Mouse (Mus musculus) stomach, postnatal 0 days (tissue): ENCODE data around the gene Stk19. TPM values are rescaled to one million over a fixed set of nuclear protein-coding genes. Genes with fewer than 3 reads are reported as not detected.

ENCODE experiments used
- ATAC-seq: fragments of 200-750 bp; cut with Nextera tagmentation; 2 replicates; pipeline ENCODE4 v1.8.0; 2017; ENCODE audit not compliant: low FRiP score, low TSS enrichment
- DNase-seq: peaks from one replicate; pipeline ENCODE4 v3.0.0-alpha.2; 2016; ENCODE audit warnings: low spot score
- H3K27ac ChIP-seq: fragments of 300-500 bp; sonication (generic); replicated peaks from 2 replicates; pipeline ENCODE4 v1.5.1; 2014; ENCODE audit warnings: mild to moderate bottlenecking, control low read depth
- H3K27me3 ChIP-seq: fragments of 300-500 bp; sonication (generic); 2 replicates; pipeline ENCODE4 v1.6.1; 2014; ENCODE audit warnings: low read length; ENCODE audit not compliant: control insufficient read depth, insufficient read depth
- H3K36me3 ChIP-seq: fragments of 300-500 bp; sonication (generic); 2 replicates; pipeline ENCODE4 v1.6.1; 2014; ENCODE audit warnings: low read length, mixed read lengths; ENCODE audit not compliant: control insufficient read depth, insufficient read depth
- H3K4me1 ChIP-seq: fragments of 300-500 bp; sonication (generic); replicated peaks from 2 replicates; pipeline ENCODE4 v1.6.1; 2014; ENCODE audit warnings: antibody characterized with exemption; ENCODE audit not compliant: control insufficient read depth, insufficient read depth
- H3K4me2 ChIP-seq: fragments of 300-500 bp; sonication (generic); replicated peaks from 2 replicates; pipeline ENCODE4 v1.6.1; 2014; ENCODE audit warnings: low read depth, mild to moderate bottlenecking, control low read depth, moderate library complexity
- H3K4me3 ChIP-seq: fragments of 300-500 bp; sonication (generic); 2 replicates; pipeline ENCODE4 v1.5.1; 2014; ENCODE audit warnings: low read depth, low read length, control low read depth
- H3K9ac ChIP-seq: fragments of 300-500 bp; sonication (generic); 2 replicates; pipeline ENCODE4 v1.6.1; 2014; ENCODE audit warnings: mild to moderate bottlenecking, low read length, control low read depth, mixed read lengths
- H3K9me3 ChIP-seq: fragments of 300-500 bp; sonication (generic); 2 replicates; pipeline ENCODE4 v1.6.1; 2016; ENCODE audit warnings: low read length; ENCODE audit not compliant: control insufficient read depth
- CTCF ChIP-seq: IDR thresholded peaks from 2 replicates; pipeline ENCODE4 v1.5.1; 2016; ENCODE audit warnings: antibody characterized with exemption, low read depth, mild to moderate bottlenecking, moderate library complexity
- EP300 ChIP-seq: optimal IDR thresholded peaks from 2 replicates; pipeline ENCODE3; 2016; ENCODE audit warnings: antibody characterized with exemption
- WGBS: fragments of 180-500 bp; shearing (Covaris S2); extraction: QIAGEN DNeasy Blood & Tissue Kit; methylation state at CpG from one replicate; pipeline ENCODE4 v1.1.7; 2014; 5-methylcytosine and 5-hydroxymethylcytosine counted together
- microRNA-seq: library from miRNA; unstranded; fragments of <30 nt; microRNA quantifications from one replicate; pipeline ENCODE4, GENCODE M21; 2016
- polyA plus RNA-seq: library from polyadenylated mRNA; unstranded; fragments of >200 nt; fragmentation: Nextera tagmentation; extraction: Ambion mirVana; gene quantifications from 2 replicates; pipeline ENCODE4 v1.2.1, GENCODE M21; 2015

Gene Stk19
- polyA plus RNA-seq, 1 experiment from 2014 or later, result 23.1 TPM

DNA sequence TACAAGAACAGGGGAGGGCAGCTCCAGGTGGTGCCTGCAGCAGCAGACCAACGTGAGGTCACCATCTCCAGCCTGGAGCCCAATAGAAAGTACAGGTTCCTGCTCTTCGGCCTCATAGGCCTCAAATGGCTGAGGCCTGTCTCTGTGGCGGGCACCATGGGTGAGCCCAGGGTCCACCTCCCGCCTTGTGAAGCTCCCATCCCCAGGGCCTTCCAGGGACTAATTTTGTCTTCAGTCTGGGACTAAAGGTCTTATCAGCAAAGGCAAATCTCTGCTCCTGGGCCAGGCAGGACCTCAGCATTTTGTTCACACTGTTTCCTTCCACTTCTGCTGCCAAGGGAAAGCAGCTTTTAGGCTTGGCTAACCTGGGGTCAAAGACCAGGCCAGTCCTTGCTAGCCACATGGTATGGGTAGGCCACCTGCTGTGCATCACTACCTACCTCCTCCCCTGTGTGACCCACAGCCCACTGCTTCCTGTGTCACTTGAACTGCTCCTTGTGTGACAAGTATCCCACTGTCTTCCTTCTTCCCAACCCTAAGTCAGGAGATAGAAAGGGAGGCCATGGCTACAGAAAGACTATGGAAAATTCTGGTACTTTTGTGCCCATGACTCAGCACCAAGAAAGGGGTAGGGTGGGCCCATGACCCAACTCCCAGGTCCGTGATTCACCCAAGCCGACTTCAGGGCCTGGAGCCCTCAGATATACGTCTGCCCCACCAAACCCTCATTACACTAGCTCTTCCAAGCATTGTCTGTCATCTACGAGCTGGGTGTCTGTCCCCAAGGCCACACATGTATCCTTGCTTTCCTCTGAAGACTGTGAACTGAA is 40.2 kb downstream of the Stk19 start:
- Histone ChIP-seq H3K9me3 (no peaks in the 10 kb centered on the region), H3K4me3 (no peak overlapping the region), H3K9ac (no peak overlapping the region), H3K36me3 (no peaks in the 10 kb centered on the region), H3K4me1 (no peaks in the 10 kb centered on the region), H3K27ac (no peak overlapping the region), H3K4me2 (no peak overlapping the region), H3K27me3 (no peaks in the 10 kb centered on the region)
- DNase-seq (peak; percentile 2), ATAC-seq (no peak)
- no peak for TF ChIP-seq EP300
- no peak for TF ChIP-seq CTCF
- 82% methylated on average over 8 of the region's 8 CpGs for WGBS

DNA sequence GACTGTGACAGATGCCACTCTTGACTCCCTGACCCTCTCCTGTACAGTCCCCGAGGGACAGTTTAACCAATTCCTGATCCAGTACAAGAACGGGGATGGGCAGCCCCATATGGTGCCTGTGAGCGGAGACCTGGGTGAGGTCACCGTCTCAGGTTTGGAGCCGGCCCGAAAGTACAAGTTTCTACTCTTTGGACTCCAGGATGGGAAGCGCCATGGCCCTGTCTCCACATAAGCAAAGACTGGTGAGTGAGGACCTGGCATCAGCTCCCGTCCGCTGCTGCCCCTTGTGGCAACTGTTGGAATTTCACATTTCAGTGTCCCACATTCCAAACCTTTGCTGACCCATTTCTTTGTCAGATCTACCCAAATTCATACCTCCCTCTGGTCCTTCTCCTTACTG is 41.1 kb downstream of the Stk19 start:
- no peak for ATAC-seq
- H3K4me2 ChIP-seq, result no peak overlapping the region
- WGBS, result 62% methylated on average over 9 of the region's 9 CpGs

DNA sequence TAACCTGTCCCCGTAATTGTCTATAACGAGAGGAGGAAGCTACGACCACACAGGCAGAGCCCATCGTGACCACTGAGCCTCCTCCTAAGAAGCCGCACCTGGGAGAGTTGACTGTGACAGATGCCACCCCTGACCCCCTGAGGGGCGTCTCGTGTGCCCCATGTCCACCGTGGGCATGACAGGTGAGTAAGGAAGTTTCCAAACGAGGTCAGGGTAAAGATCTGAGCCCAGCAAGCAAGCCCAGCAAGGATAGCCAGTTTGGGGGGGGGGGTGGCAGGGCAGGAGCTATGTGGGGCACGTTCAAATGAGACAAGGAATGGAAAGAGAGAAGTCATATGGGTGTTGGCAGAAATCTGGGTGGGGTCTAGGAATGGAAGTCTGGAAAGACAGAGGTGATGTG is 41.7 kb downstream of the Stk19 start:
- TF ChIP-seq EP300, result no peak
- no peak for TF ChIP-seq CTCF
- 83% methylated on average over 10 of the region's 10 CpGs for WGBS
- ATAC-seq (no peak), DNase-seq (no peak)
- H3K9ac ChIP-seq, result no peak overlapping the region
- no peak overlapping the region for H3K4me3 ChIP-seq
- no peak overlapping the region for H3K4me2 ChIP-seq
- H3K36me3 ChIP-seq, result no peaks in the 10 kb centered on the region
- H3K27ac ChIP-seq, result no peak overlapping the region
- no peaks in the 10 kb centered on the region for H3K27me3 ChIP-seq
- no peaks in the 10 kb centered on the region for H3K9me3 ChIP-seq
- H3K4me1 ChIP-seq, result no peaks in the 10 kb centered on the region

More for the DNA sequence above, 41.1 kb downstream of the Stk19 start:
- peak; percentile 29 for DNase-seq
- Histone ChIP-seq H3K9me3 (no peaks in the 10 kb centered on the region), H3K36me3 (no peaks in the 10 kb centered on the region), H3K4me3 (no peak overlapping the region), H3K27ac (no peak overlapping the region), H3K9ac (no peak overlapping the region), H3K4me1 (no peaks in the 10 kb centered on the region), H3K27me3 (no peaks in the 10 kb centered on the region)
- TF ChIP-seq CTCF (peak; percentile 64), EP300 (no peak)

DNA sequence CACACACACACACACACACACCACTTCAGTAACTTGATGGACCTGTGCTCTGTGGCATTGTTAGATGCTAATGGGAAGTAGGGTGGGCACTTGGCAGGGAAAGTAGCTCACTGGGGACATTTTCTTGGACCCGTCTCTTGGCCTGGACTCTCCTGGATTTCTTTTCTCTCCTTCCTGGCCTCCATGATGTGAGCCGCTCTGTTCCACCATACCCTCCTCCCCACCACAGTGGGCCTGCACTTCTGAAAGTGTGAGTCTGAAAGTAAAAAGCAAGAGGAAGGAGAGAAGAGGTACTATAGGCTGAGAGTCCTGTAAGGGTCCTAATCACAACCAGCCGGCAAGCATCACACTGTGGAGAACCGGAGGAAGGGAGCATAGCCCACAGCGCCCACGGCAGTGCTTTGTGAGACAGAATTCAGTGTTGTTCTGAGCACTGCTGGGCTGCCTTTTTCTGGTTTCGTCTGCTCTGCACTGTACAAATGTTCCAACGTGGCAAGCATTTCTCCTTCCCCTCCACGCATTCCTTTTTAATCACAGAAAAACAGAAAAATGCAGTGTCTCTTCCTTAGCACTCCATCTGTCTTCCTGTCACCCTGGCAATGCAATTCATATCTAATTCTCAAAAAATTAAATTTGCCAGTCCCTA is 58.9 kb downstream of the Stk19 start:
- ATAC-seq, result no peak
- 68% methylated on average over 9 of the region's 9 CpGs for WGBS

More for the DNA sequence above, 58.9 kb downstream of the Stk19 start:
- no peaks in the 10 kb centered on the region for H3K4me1 ChIP-seq
- H3K36me3 ChIP-seq, result no peaks in the 10 kb centered on the region
- TF ChIP-seq CTCF (no peak), EP300 (no peak)
- no peak overlapping the region for H3K9ac ChIP-seq
- H3K9me3 ChIP-seq, result no peaks in the 10 kb centered on the region
- H3K4me3 ChIP-seq, result no peak overlapping the region
- no peak overlapping the region for H3K4me2 ChIP-seq
- no peaks in the 10 kb centered on the region for H3K27me3 ChIP-seq
- no peak overlapping the region for H3K27ac ChIP-seq
- DNase-seq, result no peak

Small RNA genes within 50 kb of the gene (microRNA-seq; reads per million reads assigned to microRNA genes)
- gene Mir6970, result not detected
- gene Mir6971, result 5.5 reads per million, percentile 9 among the genes with 10 or more reads in this experiment
- gene Mir6972, result not detected

Other genes with a start within 250 kb of the Stk19 start
- 7.8 and 8.2 TPM in 2 replicates for gene Gpsm3, start 247.1 kb downstream of the Stk19 start, polyA plus RNA-seq
- gene Pbx2, start 245.7 kb downstream of the Stk19 start, polyA plus RNA-seq, result 4.3 and 4.6 TPM in 2 replicates
- 1.5 and 1.8 TPM in 2 replicates for gene Ager, start 239.1 kb downstream of the Stk19 start, polyA plus RNA-seq
- 82.9 and 83.6 TPM in 2 replicates for gene Rnf5, start 233.3 kb downstream of the Stk19 start, polyA plus RNA-seq
- 27.6 and 31.3 TPM in 2 replicates for gene Agpat1, start 232.7 kb downstream of the Stk19 start, polyA plus RNA-seq
- 4.4 and 4.9 TPM in 2 replicates for gene Egfl8, start 221.0 kb downstream of the Stk19 start, polyA plus RNA-seq
- 16.5 and 18.7 TPM in 2 replicates for gene Ppt2, start 208.4 kb downstream of the Stk19 start, polyA plus RNA-seq
- 0.44 and 0.67 TPM in 2 replicates for gene Prrt1, start 207.4 kb downstream of the Stk19 start, polyA plus RNA-seq
- gene Fkbpl, start 192.2 kb downstream of the Stk19 start, polyA plus RNA-seq, result 12.4 and 12.8 TPM in 2 replicates
- gene Atf6b, start 189.8 kb downstream of the Stk19 start, polyA plus RNA-seq, result 35.4 and 39.3 TPM in 2 replicates
- 1.9 and 2.4 TPM in 2 replicates for gene Tnxb, start 166.4 kb downstream of the Stk19 start, polyA plus RNA-seq
- 0.73 and 1.3 TPM in 2 replicates for gene C4b, start 93.1 kb downstream of the Stk19 start, polyA plus RNA-seq
- 0.06 TPM in 1 of 2 replicates, not detected in the other for gene Cyp21a1, start 32.4 kb downstream of the Stk19 start, polyA plus RNA-seq
- gene Dxo, start 74 bp upstream of the Stk19 start, polyA plus RNA-seq, result 29.6 and 32.2 TPM in 2 replicates
- 22.5 and 23.6 TPM in 2 replicates for gene Skiv2l, start 13.3 kb upstream of the Stk19 start, polyA plus RNA-seq
- 50.0 and 53.8 TPM in 2 replicates for gene Nelfe, start 13.4 kb upstream of the Stk19 start, polyA plus RNA-seq
- gene Cfb, start 25.6 kb upstream of the Stk19 start, polyA plus RNA-seq, result 20.7 and 23.9 TPM in 2 replicates
- 0.59 and 0.62 TPM in 2 replicates for gene Zbtb12, start 42.5 kb upstream of the Stk19 start, polyA plus RNA-seq
- gene Gm20547, start 45.1 kb upstream of the Stk19 start, polyA plus RNA-seq, result not detected in 2 replicates
- gene C2, start 61.3 kb upstream of the Stk19 start, polyA plus RNA-seq, result 4.8 and 5.5 TPM in 2 replicates
- 23.8 and 26.2 TPM in 2 replicates for gene Ehmt2, start 61.5 kb upstream of the Stk19 start, polyA plus RNA-seq
- 31.2 and 33.1 TPM in 2 replicates for gene Slc44a4, start 77.5 kb upstream of the Stk19 start, polyA plus RNA-seq
- gene Neu1, start 94.3 kb upstream of the Stk19 start, polyA plus RNA-seq, result 18.3 and 18.9 TPM in 2 replicates
- 3.0 TPM in 2 replicates for gene Hspa1b, start 122.3 kb upstream of the Stk19 start, polyA plus RNA-seq
- gene Gm20481, start 133.0 kb upstream of the Stk19 start, polyA plus RNA-seq, result not detected in 2 replicates
- gene Hspa1a, start 135.2 kb upstream of the Stk19 start, polyA plus RNA-seq, result 24.1 and 25.9 TPM in 2 replicates
- gene Hspa1l, start 135.8 kb upstream of the Stk19 start, polyA plus RNA-seq, result 0.25 and 0.48 TPM in 2 replicates
- gene Lsm2, start 144.9 kb upstream of the Stk19 start, polyA plus RNA-seq, result 69.2 and 75.1 TPM in 2 replicates
- 35.5 and 40.2 TPM in 2 replicates for gene Vars, start 164.0 kb upstream of the Stk19 start, polyA plus RNA-seq
- 0.28 and 0.36 TPM in 2 replicates for gene Vwa7, start 179.6 kb upstream of the Stk19 start, polyA plus RNA-seq
- 8.0 and 8.2 TPM in 2 replicates for gene Sapcd1, start 191.1 kb upstream of the Stk19 start, polyA plus RNA-seq
- 1.9 and 2.7 TPM in 2 replicates for gene Msh5, start 209.8 kb upstream of the Stk19 start, polyA plus RNA-seq
- gene Clic1, start 213.0 kb upstream of the Stk19 start, polyA plus RNA-seq, result 344 and 360 TPM in 2 replicates
- 84.8 and 86.8 TPM in 2 replicates for gene Ddah2, start 222.1 kb upstream of the Stk19 start, polyA plus RNA-seq
- gene Ly6g6c, start 228.4 kb upstream of the Stk19 start, polyA plus RNA-seq, result 260 and 317 TPM in 2 replicates
- 0.49 and 0.96 TPM in 2 replicates for gene Mpig6b, start 229.2 kb upstream of the Stk19 start, polyA plus RNA-seq
- gene Ly6g6e, start 240.0 kb upstream of the Stk19 start, polyA plus RNA-seq, result 109 and 113 TPM in 2 replicates
- gene Ly6g6d, start 241.1 kb upstream of the Stk19 start, polyA plus RNA-seq, result 7.1 and 7.7 TPM in 2 replicates
- 0.13 TPM in 1 of 2 replicates, not detected in the other for gene Ly6g6f, start 248.7 kb upstream of the Stk19 start, polyA plus RNA-seq